Mouse (Mus musculus): ENCODE measurements around the gene Otulin. TPM values are rescaled to one million over a fixed set of nuclear protein-coding genes. Genes with fewer than 3 reads are reported as not detected.
A peak's percentile ranks its signal among the peaks of the same experiment; 100 is the strongest.

The Otulin gene
- total and polyA plus RNA-seq, 3 experiments, result 40.0 to 84.8 (median 80.2) TPM

GRCm38 (mm10) chr15:27583620-27584019 lies 46.9 kb downstream of the Otulin start:
- no peaks in the 10 kb centered on the region for H3K9me3 ChIP-seq (replicated peaks; ENCODE audit: low read length)
- H3K4me3 ChIP-seq (replicated peaks in 1 of 3; ENCODE audit: low read depth in 2 of 3, low read length in 2 of 3, poor library complexity in 1 of 3), result no peak overlapping the region
- no peak overlapping the region for H3K9ac ChIP-seq (ENCODE audit: insufficient read depth, low read depth)
- no peaks in the 10 kb centered on the region for H3K79me2 ChIP-seq (replicated peaks; ENCODE audit: control insufficient read depth, extremely low read depth, insufficient read depth, poor library complexity, severe bottlenecking)
- H3K36me3 ChIP-seq (replicated peaks in 1 of 2; ENCODE audit: control insufficient read depth in 1 of 2, insufficient read depth in 1 of 2, low read length in 1 of 2), result peaks cover 0 to 50% of the 10 kb centered on the region in 2 experiments
- TF ChIP-seq MYC (IDR thresholded peaks at IDR 0.05; ENCODE audit: low read depth, low read length) (no peak), ZKSCAN1 (IDR thresholded peaks at IDR 0.05; ENCODE audit: borderline replicate concordance, low read depth, low read length) (no peak), BHLHE40 (IDR thresholded peaks at IDR 0.05; ENCODE audit: low read depth, low read length) (no peak), ELF1 (IDR thresholded peaks at IDR 0.05; ENCODE audit: low read depth, low read length) (no peak), MAFK (IDR thresholded peaks at IDR 0.05; ENCODE audit: insufficient replicate concordance, low read length) (no peak), POLR2AphosphoS2 (IDR thresholded peaks at IDR 0.05; ENCODE audit: low read depth, low read length) (no peak), KAT2A (IDR thresholded peaks at IDR 0.05; ENCODE audit: insufficient replicate concordance, low read length) (no peak), HCFC1 (IDR thresholded peaks at IDR 0.05; ENCODE audit: low read depth, low read length) (no peak), NRF1 (IDR thresholded peaks at IDR 0.05; ENCODE audit: low read depth, low read length) (no peak), JUN (IDR thresholded peaks at IDR 0.05; ENCODE audit: insufficient read depth, low read depth, low read length) (no peak), IRF4 (IDR thresholded peaks at IDR 0.05; ENCODE audit: low read depth, low read length) (no peak), GABPA (IDR thresholded peaks at IDR 0.05; ENCODE audit: insufficient replicate concordance, low read depth, low read length) (no peak), ZNF384 (IDR thresholded peaks at IDR 0.05; ENCODE audit: low read depth, low read length) (no peak), USF1 (IDR thresholded peaks at IDR 0.05; ENCODE audit: low read depth, low read length) (no peak), CHD2 (IDR thresholded peaks at IDR 0.05; ENCODE audit: low read length) (no peak), E2F4 (IDR thresholded peaks at IDR 0.05; ENCODE audit: insufficient replicate concordance, low read depth, low read length) (no peak), SMC3 (IDR thresholded peaks at IDR 0.05; ENCODE audit: low read depth, low read length) (no peak), CTCF (conservative IDR thresholded peaks at IDR 0.05 in 1 of 2, IDR thresholded peaks at IDR 0.05 in 1 of 2; ENCODE audit: low read depth in 2 of 2, low read length in 2 of 2) (no peak)
- H3K27ac ChIP-seq (ENCODE audit: insufficient read depth, low read depth), result no peak overlapping the region
- in situ Hi-C loops (cut with MboI; ENCODE audit: low pct_ligation_motif_present, low pct_unique_long_range_greater_than_20kb, low sequenced_read_pairs) (loop anchor here (5.0 kb wide), 1 partner anchor 256 kb away; no protein-coding TSS in a partner anchor), dilution Hi-C loops (cut with MboI; ENCODE audit: extremely low pct_ligation_motif_present, extremely low pct_unique_long_range_greater_than_20kb, low sequenced_read_pairs) (no loop called here)
- H3K27me3 ChIP-seq (replicated peaks), result no peaks in the 10 kb centered on the region
- no peak for DNase-seq (ENCODE audit: extremely low read depth)
- H3K4me1 ChIP-seq (ENCODE audit: control insufficient read depth in 1 of 2, insufficient read depth in 2 of 2), result peaks cover 5 to 42% of the 10 kb centered on the region in 2 experiments; a peak in 3 of 4 replicates
- no peak overlapping the region for H3K4me2 ChIP-seq (ENCODE audit: insufficient read depth, low read depth, poor library complexity, severe bottlenecking)

- peak; percentile 43 for DNase-seq (ENCODE audit: extremely low read depth)
- H3K79me2 ChIP-seq (replicated peaks; ENCODE audit: control insufficient read depth, extremely low read depth, insufficient read depth, poor library complexity, severe bottlenecking), result no peaks in the 10 kb centered on the region
- no peak for TF ChIP-seq MAFK (IDR thresholded peaks at IDR 0.05; ENCODE audit: insufficient replicate concordance, low read length)
- TF ChIP-seq POLR2AphosphoS2 (IDR thresholded peaks at IDR 0.05; ENCODE audit: low read depth, low read length), result no peak
- peak; percentile 46 to 61; a peak in 3 of 4 replicates for TF ChIP-seq CTCF (conservative IDR thresholded peaks at IDR 0.05 in 1 of 2, IDR thresholded peaks at IDR 0.05 in 1 of 2; ENCODE audit: low read depth in 2 of 2, low read length in 2 of 2)
- no peak for TF ChIP-seq USF2 (conservative IDR thresholded peaks at IDR 0.05; ENCODE audit: low read depth, low read length)
- no peak for TF ChIP-seq KAT2A (IDR thresholded peaks at IDR 0.05; ENCODE audit: insufficient replicate concordance, low read length)
- peak; percentile 61 for TF ChIP-seq SMC3 (IDR thresholded peaks at IDR 0.05; ENCODE audit: low read depth, low read length)
- no peak for TF ChIP-seq ZMIZ1 (IDR thresholded peaks at IDR 0.05; ENCODE audit: low read depth, low read length)
- TF ChIP-seq RAD21 (IDR thresholded peaks at IDR 0.05; ENCODE audit: low read depth, low read length), result peak; percentile 64
- H3K4me2 ChIP-seq (ENCODE audit: insufficient read depth, low read depth, poor library complexity, severe bottlenecking), result no peak overlapping the region
- peaks cover 0 to 50% of the 10 kb centered on the region in 2 experiments for H3K36me3 ChIP-seq (replicated peaks in 1 of 2; ENCODE audit: control insufficient read depth in 1 of 2, insufficient read depth in 1 of 2, low read length in 1 of 2)
- no peak overlapping the region for H3K27ac ChIP-seq (ENCODE audit: insufficient read depth, low read depth)
- no peak overlapping the region for H3K9ac ChIP-seq (ENCODE audit: insufficient read depth, low read depth)
- no peaks in the 10 kb centered on the region for H3K27me3 ChIP-seq (replicated peaks)
- dilution Hi-C loops (cut with MboI; ENCODE audit: extremely low pct_ligation_motif_present, extremely low pct_unique_long_range_greater_than_20kb, low sequenced_read_pairs), result no loop called here
- no peak overlapping the region for H3K4me3 ChIP-seq (replicated peaks in 1 of 3; ENCODE audit: low read depth in 2 of 3, low read length in 2 of 3, poor library complexity in 1 of 3)
- in situ Hi-C loops (cut with MboI; ENCODE audit: low pct_ligation_motif_present, low pct_unique_long_range_greater_than_20kb, low sequenced_read_pairs), result loop anchor here (5.0 kb wide), 1 partner anchor 256 kb away; no protein-coding TSS in a partner anchor
- peaks cover 7 to 42% of the 10 kb centered on the region in 2 experiments; a peak in 3 of 4 replicates for H3K4me1 ChIP-seq (ENCODE audit: control insufficient read depth in 1 of 2, insufficient read depth in 2 of 2)
- H3K9me3 ChIP-seq (replicated peaks; ENCODE audit: low read length), result no peaks in the 10 kb centered on the region
Observed at GRCm38 (mm10) chr15:27583042-27583441, 47.5 kb downstream of the Otulin start.
